Mouse (Mus musculus) midbrain, embryonic 15.5 days (tissue): ENCODE data around the gene Stat3. TPM values are rescaled to one million over a fixed set of nuclear protein-coding genes. Genes with fewer than 3 reads are reported as not detected.

Experiments
- ATAC-seq: fragments of 200-750 bp; cut with Nextera tagmentation; replicated peaks from 2 replicates; pipeline ENCODE4 v1.8.0; 2017; ENCODE audit warnings: moderate TSS enrichment
- H3K27ac ChIP-seq: fragments of 300-500 bp; sonication (generic); 2 replicates; pipeline ENCODE4 v1.5.1; 2015; ENCODE audit warnings: mild to moderate bottlenecking, inconsistent platforms
- H3K27me3 ChIP-seq: fragments of 300-500 bp; sonication (generic); replicated peaks from 2 replicates; pipeline ENCODE4 v1.6.1; 2015; ENCODE audit warnings: inconsistent platforms
- H3K36me3 ChIP-seq: fragments of 300-500 bp; sonication (generic); replicated peaks from 2 replicates; pipeline ENCODE4 v1.6.1; 2015; ENCODE audit warnings: inconsistent platforms
- H3K4me1 ChIP-seq: fragments of 300-500 bp; sonication (generic); 2 replicates; pipeline ENCODE4 v1.6.1; 2015; ENCODE audit warnings: inconsistent platforms
- H3K4me2 ChIP-seq: fragments of 300-500 bp; sonication (generic); 2 replicates; pipeline ENCODE4 v1.6.1; 2015; ENCODE audit warnings: inconsistent platforms, mild to moderate bottlenecking, moderate library complexity
- H3K4me3 ChIP-seq: fragments of 300-500 bp; sonication (generic); 2 replicates; pipeline ENCODE4 v1.5.1; 2015; ENCODE audit warnings: mild to moderate bottlenecking, inconsistent platforms
- H3K9ac ChIP-seq: fragments of 300-500 bp; sonication (generic); 2 replicates; pipeline ENCODE4 v1.6.1; 2015; ENCODE audit warnings: mild to moderate bottlenecking, inconsistent platforms
- H3K9me3 ChIP-seq: fragments of 300-500 bp; sonication (generic); 2 replicates; pipeline ENCODE4 v1.6.1; 2016; ENCODE audit warnings: inconsistent platforms
- WGBS: fragments of 180-500 bp; shearing (Covaris S2); methylation state at CpG from one replicate; pipeline ENCODE4 v1.1.7; 2015; ENCODE audit warnings: mixed read lengths; 5-methylcytosine and 5-hydroxymethylcytosine counted together
- polyA plus RNA-seq: library from polyadenylated mRNA; unstranded; fragments of >200 nt; fragmentation: Nextera tagmentation; extraction: Ambion mirVana; gene quantifications from 2 replicates; pipeline ENCODE4 v1.2.1, GENCODE M21; 2015

Gene Stat3
- polyA plus RNA-seq, 1 experiment from 2014 or later: 35.8 TPM

GRCm38 (mm10) chr11:100912401-100913155 is 26.8 kb downstream of the Stat3 start:
- H3K4me2 ChIP-seq: no peak overlapping the region
- WGBS: 93% methylated on average over 17 of the region's 17 CpGs

GRCm38 (mm10) chr11:100908567-100908966 is 30.8 kb downstream of the Stat3 start:
- no peaks in the 10 kb centered on the region for H3K9me3 ChIP-seq

More at GRCm38 (mm10) chr11:100912401-100913155, 26.8 kb downstream of the Stat3 start:
- no peaks in the 10 kb centered on the region for H3K4me1 ChIP-seq
- no peak overlapping the region for H3K4me3 ChIP-seq
- H3K9ac ChIP-seq: no peak overlapping the region
- ATAC-seq: no peak
- H3K27ac ChIP-seq: no peak overlapping the region
- no peaks in the 10 kb centered on the region for H3K9me3 ChIP-seq
- H3K27me3 ChIP-seq: no peaks in the 10 kb centered on the region
- no peaks in the 10 kb centered on the region for H3K36me3 ChIP-seq

GRCm38 (mm10) chr11:100908112-100908511 is 31.2 kb downstream of the Stat3 start:
- no peaks in the 10 kb centered on the region for H3K27me3 ChIP-seq
- ATAC-seq: no peak
- H3K9me3 ChIP-seq: no peaks in the 10 kb centered on the region
- no peak overlapping the region for H3K27ac ChIP-seq
- peaks cover 22% of the 10 kb centered on the region; the same call in 1 of the 2 replicates for H3K36me3 ChIP-seq
- no peak overlapping the region for H3K9ac ChIP-seq
- no peaks in the 10 kb centered on the region for H3K4me1 ChIP-seq
- 86% methylated on average over 2 of the region's 2 CpGs for WGBS
- no peak overlapping the region for H3K4me3 ChIP-seq
- no peak overlapping the region for H3K4me2 ChIP-seq

More at GRCm38 (mm10) chr11:100908567-100908966, 30.8 kb downstream of the Stat3 start:
- Histone ChIP-seq H3K9ac (no peak overlapping the region), H3K27ac (no peak overlapping the region), H3K27me3 (no peaks in the 10 kb centered on the region), H3K36me3 (peaks cover 17% of the 10 kb centered on the region; the same call in 1 of the 2 replicates), H3K4me1 (no peaks in the 10 kb centered on the region), H3K4me2 (no peak overlapping the region), H3K4me3 (no peak overlapping the region)
- no peak for ATAC-seq
- WGBS: 90% methylated on average over 9 of the region's 9 CpGs

- no peaks in the 10 kb centered on the region for H3K27me3 ChIP-seq
- peaks cover 29% of the 10 kb centered on the region for H3K36me3 ChIP-seq
- H3K4me3 ChIP-seq: no peak overlapping the region
- ATAC-seq: no peak
- 89% methylated on average over 4 of the region's 4 CpGs for WGBS
- no peak overlapping the region for H3K9ac ChIP-seq
- H3K4me2 ChIP-seq: no peak overlapping the region
- no peaks in the 10 kb centered on the region for H3K4me1 ChIP-seq
- H3K9me3 ChIP-seq: 0 out of 2 replicates have a peak, but pooled peaks cover 3% of the 10 kb centered on the region
- no peak overlapping the region for H3K27ac ChIP-seq
These were observed 32.5 kb downstream of the Stat3 start for GRCm38 (mm10) chr11:100906885-100907284.

GRCm38 (mm10) chr11:100905929-100906328 is 33.4 kb downstream of the Stat3 start:
- Histone ChIP-seq H3K4me3 (no peak overlapping the region), H3K9ac (no peak overlapping the region), H3K4me1 (no peaks in the 10 kb centered on the region), H3K9me3 (0 out of 2 replicates have a peak, but pooled peaks cover 3% of the 10 kb centered on the region), H3K36me3 (peaks cover 31% of the 10 kb centered on the region), H3K27me3 (no peaks in the 10 kb centered on the region), H3K4me2 (no peak overlapping the region), H3K27ac (no peak overlapping the region)
- ATAC-seq: no peak
- 64% methylated on average over 1 of the region's 1 CpGs for WGBS

GRCm38 (mm10) chr11:100904580-100905351 is 34.6 kb downstream of the Stat3 start:
- no peak overlapping the region for H3K9ac ChIP-seq
- no peak overlapping the region for H3K4me2 ChIP-seq
- H3K4me1 ChIP-seq: no peaks in the 10 kb centered on the region
- H3K9me3 ChIP-seq: 0 out of 2 replicates have a peak, but pooled peaks cover 3% of the 10 kb centered on the region
- no peaks in the 10 kb centered on the region for H3K27me3 ChIP-seq
- H3K36me3 ChIP-seq: peaks cover 31% of the 10 kb centered on the region
- no peak overlapping the region for H3K4me3 ChIP-seq
- no peak overlapping the region for H3K27ac ChIP-seq
- no peak for ATAC-seq
- WGBS: 73% methylated on average over 19 of the region's 20 CpGs

GRCm38 (mm10) chr11:100898441-100899199 is 40.7 kb downstream of the Stat3 start:
- no peak overlapping the region for H3K4me3 ChIP-seq
- ATAC-seq: no peak
- H3K27me3 ChIP-seq: no peaks in the 10 kb centered on the region
- H3K36me3 ChIP-seq: peaks cover 15% of the 10 kb centered on the region
- H3K9ac ChIP-seq: no peak overlapping the region
- H3K9me3 ChIP-seq: 0 out of 2 replicates have a peak, but pooled peaks cover 3% of the 10 kb centered on the region
- 0 out of 2 replicates have a peak overlapping the region, but pooled peaks have one; percentile 25 for H3K27ac ChIP-seq
- WGBS: 50% methylated on average over 16 of the region's 16 CpGs
- H3K4me1 ChIP-seq: peaks cover 7% of the 10 kb centered on the region; the same call in 1 of the 2 replicates
- no peak overlapping the region for H3K4me2 ChIP-seq

- 66% methylated on average over 7 of the region's 7 CpGs for WGBS
- Histone ChIP-seq H3K9ac (no peak overlapping the region), H3K4me2 (no peak overlapping the region), H3K4me3 (no peak overlapping the region), H3K27ac (no peak overlapping the region), H3K4me1 (peaks cover 7% of the 10 kb centered on the region; the same call in 1 of the 2 replicates), H3K9me3 (0 out of 2 replicates have a peak, but pooled peaks cover 3% of the 10 kb centered on the region), H3K36me3 (peaks cover 8% of the 10 kb centered on the region), H3K27me3 (no peaks in the 10 kb centered on the region)
- no peak for ATAC-seq
These were observed 41.8 kb downstream of the Stat3 start for GRCm38 (mm10) chr11:100897294-100898231.

GRCm38 (mm10) chr11:100896078-100896477 is 43.3 kb downstream of the Stat3 start:
- H3K4me1 ChIP-seq: peaks cover 7% of the 10 kb centered on the region; the same call in 1 of the 2 replicates
- ATAC-seq: no peak
- H3K9ac ChIP-seq: no peak overlapping the region
- no peak overlapping the region for H3K27ac ChIP-seq
- H3K4me3 ChIP-seq: no peak overlapping the region
- H3K9me3 ChIP-seq: no peaks in the 10 kb centered on the region
- H3K4me2 ChIP-seq: no peak overlapping the region
- H3K27me3 ChIP-seq: no peaks in the 10 kb centered on the region
- 71% methylated on average over 10 of the region's 10 CpGs for WGBS
- H3K36me3 ChIP-seq: peaks cover 3% of the 10 kb centered on the region; the same call in 1 of the 2 replicates

- 75% methylated on average over 9 of the region's 9 CpGs for WGBS
- no peak for ATAC-seq
- peaks cover 3% of the 10 kb centered on the region; the same call in 1 of the 2 replicates for H3K36me3 ChIP-seq
These were observed 45.0 kb downstream of the Stat3 start for GRCm38 (mm10) chr11:100894146-100894918.

More at GRCm38 (mm10) chr11:100894146-100894918, 45.0 kb downstream of the Stat3 start:
- no peaks in the 10 kb centered on the region for H3K27me3 ChIP-seq
- no peak overlapping the region for H3K4me3 ChIP-seq
- H3K4me2 ChIP-seq: no peak overlapping the region
- H3K27ac ChIP-seq: no peak overlapping the region
- H3K4me1 ChIP-seq: peaks cover 7% of the 10 kb centered on the region; the same call in 1 of the 2 replicates
- no peaks in the 10 kb centered on the region for H3K9me3 ChIP-seq
- no peak overlapping the region for H3K9ac ChIP-seq
